Mouse (Mus musculus): ENCODE data around the gene Setd1a.
"Not testable (repeated sequence)": the region's sequence is repeated elsewhere in the genome, so short reads cannot be mapped to it uniquely, and the experiment has no call there.

Gene Setd1a

DNA sequence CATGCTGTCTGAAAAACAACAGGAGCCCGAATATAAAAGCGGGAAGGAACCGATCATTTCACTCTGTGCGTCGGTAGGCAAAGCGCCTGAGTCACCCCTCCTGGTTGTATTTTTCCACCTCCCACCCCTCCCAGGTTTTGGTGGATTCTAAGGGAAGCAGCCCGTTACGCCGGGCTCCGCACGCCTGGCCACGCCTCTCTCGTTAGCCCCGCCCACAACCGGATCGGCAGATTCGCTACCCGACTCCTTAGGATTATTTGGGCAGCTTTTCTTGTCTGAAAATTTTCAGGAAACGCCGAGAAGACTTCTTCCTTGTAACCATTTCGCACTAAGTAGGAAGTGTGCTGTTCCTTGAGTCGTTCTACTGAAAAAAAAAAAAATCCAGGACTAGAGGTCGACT, at the start of gene Setd1a:
Gene Setd1a (plus strand): TSS at position 245 of the 400 bp plus-strand sequence.
- DNase-seq (ENCODE audit: low spot score in 2 of 2) = peak; percentile 85 to 92

DNA sequence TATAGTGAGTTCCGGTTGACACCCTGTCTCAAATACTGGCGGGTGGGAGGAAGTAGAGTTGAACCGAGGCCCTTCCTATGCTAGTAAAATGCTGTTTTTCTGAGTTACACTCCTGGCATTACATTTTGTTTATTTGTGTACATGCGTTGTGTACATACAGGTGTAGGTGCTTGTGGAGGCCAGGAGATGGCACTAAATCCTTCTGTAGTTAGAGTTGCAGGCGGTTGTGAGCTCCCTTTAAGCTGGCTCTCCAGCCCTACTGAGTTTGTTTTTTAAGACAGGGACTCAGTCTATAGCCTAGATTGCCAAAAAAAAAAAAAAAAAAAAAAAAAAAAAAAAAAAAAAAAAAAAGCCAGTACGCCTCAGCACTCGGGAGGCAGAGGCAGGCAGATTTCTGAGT, 48.6 kb upstream of the Setd1a start:
- DNase-seq (ENCODE audit: low spot score in 2 of 2) = no peak

DNA sequence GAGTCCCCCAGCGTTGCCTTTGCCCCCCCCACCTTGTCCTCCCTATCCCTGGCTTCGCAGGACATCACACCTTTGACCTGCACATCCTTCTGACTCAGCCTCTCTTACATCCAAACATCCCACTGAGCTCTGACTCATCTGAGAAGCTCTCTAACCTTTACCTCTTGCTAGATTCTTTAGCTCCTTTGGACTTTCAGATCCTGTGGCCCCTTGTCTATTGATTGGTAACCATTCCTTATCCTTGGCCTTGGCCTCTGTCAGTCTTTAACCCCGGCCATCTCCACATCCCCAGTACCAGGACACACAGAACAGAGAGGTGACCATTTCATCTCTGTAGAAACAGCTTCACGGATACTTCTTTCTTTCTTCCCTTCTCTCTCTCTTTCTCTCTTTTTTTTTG, 46.3 kb upstream of the Setd1a start:
- no peak for DNase-seq (ENCODE audit: low spot score in 2 of 2)

DNA sequence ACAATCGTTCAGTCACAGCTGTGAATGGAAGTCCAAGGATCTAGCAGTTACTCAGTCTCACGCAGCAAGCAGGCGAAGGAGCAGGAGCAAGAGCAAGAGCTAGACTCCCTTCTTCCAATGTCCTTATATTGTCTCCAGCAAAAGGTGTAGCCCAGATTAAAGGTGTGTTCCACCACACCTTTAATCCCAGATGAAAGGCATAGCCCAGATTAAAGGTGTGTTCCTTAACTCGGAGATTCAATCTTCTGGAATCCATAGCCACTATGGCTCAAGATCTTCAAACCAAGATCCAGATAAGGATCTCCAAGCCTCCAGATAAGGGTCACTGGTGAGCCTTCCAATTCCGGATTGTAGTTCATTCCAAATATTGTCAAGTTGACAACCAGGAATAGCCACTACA, 44.4 kb upstream of the Setd1a start, which contains the start of gene Ctf2:
Gene Ctf2 (minus strand): TSS at position 101 of the 400 bp plus-strand sequence.
- DNase-seq (ENCODE audit: low spot score in 2 of 2) = not testable (repeated sequence)

DNA sequence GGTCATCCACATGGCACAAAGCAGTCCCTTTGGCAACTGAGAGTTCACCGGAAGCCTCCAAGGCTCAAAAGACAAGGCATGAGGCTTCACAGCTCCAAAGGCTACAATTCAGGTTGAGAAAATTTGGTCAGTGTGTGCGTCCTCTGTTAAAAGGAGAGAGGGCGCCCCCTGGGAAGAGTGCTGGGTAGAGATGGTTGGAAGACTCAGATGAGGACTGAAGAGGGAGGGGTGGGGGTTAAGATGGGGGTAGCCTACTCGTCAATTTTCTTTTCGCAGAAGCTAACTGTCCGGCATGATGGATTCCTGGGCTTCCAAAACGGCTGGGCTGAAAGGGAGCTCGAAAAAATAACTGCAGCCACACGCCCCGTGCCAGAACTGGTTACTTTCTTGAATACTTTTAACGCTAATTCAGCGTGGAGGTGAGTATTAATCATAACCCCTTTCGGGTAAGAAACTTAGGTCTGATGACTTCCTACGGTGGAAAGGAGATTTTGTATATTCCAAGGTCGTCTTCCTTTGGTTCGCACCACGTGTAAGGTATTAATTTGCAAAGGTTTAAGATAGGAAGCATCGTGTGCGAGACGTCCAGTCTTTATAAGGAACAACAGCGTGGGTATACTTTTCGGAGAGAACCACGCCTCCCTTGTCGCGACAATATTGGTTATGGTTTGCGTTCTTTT, 32.0 kb upstream of the Setd1a start, which contains the start of gene Fbxl19:
Gene Fbxl19 (plus strand): TSS at position 178 of the 680 bp plus-strand sequence.
- DNase-seq (ENCODE audit: low spot score in 2 of 2) = peak; percentile 68 to 80

DNA sequence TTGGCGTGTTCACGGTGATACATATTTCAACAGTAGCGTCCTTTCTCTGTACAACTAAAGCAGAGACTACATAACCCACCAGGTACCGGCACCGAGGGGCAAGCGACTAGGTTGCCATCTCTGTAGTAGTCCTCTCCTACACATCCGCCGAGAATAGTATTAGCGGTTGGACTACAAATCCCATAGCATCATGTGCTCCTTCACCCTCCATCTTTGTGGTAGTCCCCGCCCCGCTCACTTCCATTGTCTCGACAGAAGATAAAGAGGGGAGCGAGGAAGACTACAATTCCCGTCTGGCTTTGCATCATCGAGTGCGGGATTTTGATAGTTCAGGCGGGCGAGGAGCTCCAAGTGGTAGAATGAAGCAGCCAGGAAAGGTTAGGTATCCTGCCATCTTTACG, 31.2 kb upstream of the Setd1a start:
- DNase-seq (ENCODE audit: low spot score in 2 of 2) = peak; percentile 92 to 96

DNA sequence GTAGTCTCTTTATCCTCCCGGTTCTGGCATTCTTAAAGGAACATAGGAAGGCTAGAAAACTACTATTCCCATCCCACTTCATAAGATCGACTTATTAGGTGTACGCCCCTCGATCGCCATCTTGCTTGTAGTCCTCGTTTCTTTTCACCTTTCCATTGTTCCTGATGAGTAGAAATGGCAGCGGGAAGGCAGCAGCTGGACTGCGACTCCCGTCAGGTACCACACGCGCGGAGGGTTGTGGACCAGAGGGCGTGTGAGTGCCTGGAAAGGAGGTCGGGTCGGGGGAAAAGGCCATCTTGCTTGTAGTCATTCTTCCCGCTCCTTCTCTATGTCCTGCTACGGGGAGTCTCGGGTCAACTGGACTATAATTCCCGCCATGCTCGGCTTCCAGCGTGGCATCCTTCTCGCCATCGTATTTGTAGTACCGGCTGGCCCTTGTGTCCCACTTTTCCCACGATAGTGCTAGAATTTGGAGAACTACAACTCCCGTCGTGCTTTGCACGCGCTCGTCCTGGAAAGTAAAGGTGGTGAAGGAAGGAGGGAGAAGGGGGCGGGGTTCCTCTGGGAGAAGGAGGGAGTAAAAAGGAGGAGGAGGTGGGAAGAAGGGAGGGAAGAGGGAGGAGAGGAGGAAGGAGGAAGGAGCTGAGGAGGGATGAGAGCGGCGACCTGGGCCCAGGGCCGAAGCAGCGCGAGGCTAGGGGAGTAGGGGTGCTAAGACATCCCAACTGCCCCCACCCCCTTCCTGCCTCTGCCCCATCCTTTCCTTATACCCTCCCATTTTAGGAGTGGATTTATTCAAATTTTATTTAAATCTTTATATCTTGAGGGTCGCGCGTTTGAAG, 30.6 kb upstream of the Setd1a start:
- peak; percentile 97 to 99 for DNase-seq (ENCODE audit: low spot score in 2 of 2)

DNA sequence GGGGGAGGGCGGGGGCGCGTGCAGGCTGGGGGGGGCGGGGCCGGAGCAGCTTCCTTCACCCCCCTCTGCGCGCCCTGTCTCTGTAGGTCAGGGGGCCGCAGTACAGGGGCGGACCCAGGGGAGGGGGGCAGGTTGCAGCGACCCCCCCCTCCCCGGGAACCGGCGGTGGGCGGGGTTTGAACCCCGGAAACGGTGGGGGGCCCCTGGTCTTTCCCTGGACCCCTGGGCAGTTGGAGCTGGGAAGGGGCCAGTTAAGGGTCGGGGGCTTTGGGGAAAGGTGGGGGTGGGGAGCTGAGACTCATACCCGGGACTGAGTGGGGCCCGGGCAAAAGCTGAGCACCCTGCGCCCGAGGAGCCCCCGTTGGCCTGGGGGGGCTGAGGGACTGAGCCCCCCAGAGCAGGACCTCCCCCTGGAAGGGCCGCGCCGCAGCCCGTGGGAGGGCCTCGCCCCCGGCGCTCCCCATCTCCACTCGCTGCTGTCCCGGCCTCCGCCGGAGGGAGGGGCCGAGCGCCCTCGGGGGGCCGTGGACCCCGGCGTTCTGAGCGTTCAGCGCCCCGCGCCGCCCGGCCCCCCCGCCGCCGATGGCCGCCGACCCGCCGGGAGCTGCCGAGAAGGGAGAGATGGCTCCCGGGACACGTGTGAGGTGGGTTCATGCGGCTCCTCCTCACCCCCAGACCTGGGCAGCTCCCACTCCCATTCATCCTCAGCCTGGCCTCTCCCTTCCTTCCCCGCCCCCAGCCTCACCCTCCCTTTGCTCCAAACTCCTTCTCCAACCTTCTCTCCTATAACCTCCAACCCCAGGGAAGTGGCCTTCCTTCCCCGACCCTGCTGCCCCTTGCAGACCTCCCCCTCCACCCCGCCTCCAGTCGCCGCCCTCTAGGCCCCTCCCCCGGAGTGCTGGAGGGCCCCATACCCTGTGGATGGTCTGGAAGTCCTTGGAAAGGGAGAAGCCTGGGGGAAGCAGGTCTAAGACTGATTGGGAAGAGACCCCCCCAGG, 29.7 kb upstream of the Setd1a start:
- no peak for DNase-seq (ENCODE audit: low spot score in 2 of 2)

DNA sequence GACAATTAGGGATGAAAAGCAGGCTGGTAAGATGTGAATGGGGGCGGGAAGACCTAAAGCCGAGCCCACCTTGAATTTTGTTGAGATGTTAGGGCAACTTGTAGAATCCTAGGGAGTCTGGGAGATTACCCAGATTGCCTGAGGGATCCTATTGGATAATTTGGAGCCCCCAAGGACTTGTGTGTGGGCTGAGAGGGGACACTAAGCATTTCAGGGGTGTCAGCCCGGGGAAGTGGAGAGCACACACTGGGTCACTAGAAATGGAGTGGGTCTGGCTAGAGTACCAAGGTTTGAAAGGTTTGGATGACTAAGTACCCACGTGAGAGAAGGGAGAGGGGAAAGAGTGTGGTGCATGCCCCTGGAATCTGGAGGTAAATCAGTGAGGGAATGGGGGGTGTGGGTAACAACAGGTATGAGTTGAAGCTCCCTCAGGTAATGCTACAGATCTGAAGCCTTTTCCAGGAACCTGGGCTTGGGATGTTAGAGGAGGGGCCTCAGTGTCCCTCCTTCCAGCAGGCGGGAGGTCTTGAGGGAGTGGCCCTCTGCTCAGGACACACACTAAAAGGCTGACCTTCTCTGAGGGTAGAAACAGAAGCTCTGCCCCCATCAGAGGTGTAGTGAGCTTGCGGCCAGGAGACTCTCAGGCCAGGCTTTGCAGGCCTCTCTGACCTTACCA, 28.8 kb upstream of the Setd1a start:
- DNase-seq (ENCODE audit: low spot score in 2 of 2) = no peak

DNA sequence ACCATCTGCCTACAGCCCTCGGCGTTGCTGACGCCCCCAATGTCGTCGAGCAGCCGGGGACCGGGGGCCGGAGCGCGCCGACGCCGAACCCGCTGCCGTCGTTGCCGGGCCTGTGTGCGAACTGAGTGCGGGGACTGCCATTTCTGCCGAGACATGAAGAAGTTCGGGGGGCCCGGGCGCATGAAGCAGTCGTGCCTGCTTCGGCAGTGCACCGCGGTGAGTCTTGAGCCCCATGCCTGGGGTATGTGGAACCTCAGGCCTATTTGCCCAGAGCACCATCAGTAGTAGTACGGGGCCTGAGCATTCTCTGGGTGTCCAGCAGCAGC, 28.3 kb upstream of the Setd1a start:
- DNase-seq (ENCODE audit: low spot score in 2 of 2) = no peak

DNA sequence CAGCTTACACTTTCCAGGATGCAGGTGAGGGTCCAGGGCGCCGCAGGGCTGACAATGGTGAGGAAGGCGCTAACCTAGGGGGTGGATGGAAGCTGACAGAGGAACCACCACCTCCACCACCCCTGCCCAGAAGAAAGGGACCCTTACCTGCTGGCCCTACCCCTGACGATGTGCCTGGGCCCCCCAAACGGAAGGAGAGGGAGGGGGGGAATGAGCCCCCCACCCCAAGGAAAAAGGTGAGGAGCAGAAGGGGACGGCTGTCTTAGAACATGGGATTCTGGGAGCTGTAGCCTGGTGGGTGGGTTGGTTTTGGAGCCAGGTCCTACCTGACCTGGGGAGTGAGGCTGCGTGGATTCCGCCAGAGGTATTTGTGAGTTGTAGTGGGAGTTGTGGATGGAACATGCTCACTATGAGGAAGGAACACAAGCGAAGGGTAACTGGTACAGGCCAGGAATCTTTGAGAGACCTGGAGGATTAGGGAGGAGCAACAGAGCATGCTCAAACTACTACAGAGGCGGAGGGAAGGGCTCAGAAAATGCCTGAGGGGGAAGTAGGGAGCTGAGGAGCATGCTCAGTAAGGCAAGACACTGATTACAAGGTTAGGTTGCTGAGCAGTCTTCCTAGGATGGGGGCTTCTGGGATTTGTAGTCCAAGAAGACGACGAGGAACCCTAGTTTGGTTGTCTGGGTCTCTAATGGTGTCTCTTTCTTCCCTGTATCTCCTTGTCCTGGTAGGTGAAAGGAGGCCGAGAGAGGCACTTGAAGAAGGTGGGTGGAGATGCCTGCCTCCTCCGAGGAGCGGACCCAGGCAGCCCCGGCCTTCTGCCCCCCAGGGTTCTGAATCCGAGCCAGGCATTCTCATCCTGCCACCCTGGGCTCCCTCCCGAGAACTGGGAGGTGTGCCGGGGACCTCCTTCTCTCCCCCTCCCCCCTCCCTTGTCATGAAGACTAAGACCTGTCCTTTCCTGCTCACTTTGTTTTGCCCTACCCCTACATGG, 26.0 kb upstream of the Setd1a start:
- peak; percentile 57 to 73 for DNase-seq (ENCODE audit: low spot score in 2 of 2)

DNA sequence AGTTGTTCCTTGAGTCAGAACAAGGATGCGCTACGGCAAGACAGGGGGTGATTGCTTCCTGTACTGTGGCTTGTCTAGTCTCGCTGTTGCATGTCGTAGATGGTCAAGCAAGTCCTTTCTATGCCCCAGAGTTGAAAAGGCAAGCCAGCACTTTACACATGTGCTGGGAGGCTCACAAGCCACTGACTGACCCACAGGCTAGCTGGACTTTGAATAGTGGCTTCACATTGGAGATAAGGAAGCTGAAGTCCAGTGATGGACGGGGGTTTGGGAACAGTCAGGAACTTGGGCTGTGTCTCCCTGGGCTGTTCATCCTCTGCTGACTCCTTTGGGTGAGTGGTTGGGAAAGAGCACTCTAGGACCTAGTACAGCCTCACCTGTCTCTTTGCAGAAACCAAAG, 24.9 kb upstream of the Setd1a start:
- DNase-seq (ENCODE audit: low spot score in 2 of 2) = no peak

DNA sequence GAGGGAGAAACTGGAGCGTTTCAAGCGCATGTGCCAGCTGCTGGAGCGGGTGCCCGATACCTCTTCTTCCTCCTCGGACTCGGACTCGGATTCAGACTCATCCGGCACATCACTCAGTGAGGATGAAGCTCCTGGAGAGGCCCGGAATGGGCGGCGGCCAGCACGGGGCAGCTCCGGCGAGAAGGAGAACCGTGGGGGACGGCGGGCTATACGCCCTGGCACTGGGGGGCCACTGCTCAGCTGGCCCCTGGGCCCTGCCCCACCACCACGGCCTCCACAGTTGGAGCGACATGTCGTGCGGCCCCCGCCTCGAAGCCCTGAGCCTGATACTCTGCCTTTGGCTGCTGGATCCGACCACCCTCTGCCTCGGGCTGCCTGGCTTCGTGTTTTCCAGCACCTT, 24.4 kb upstream of the Setd1a start:
- no peak for DNase-seq (ENCODE audit: low spot score in 2 of 2)

DNA sequence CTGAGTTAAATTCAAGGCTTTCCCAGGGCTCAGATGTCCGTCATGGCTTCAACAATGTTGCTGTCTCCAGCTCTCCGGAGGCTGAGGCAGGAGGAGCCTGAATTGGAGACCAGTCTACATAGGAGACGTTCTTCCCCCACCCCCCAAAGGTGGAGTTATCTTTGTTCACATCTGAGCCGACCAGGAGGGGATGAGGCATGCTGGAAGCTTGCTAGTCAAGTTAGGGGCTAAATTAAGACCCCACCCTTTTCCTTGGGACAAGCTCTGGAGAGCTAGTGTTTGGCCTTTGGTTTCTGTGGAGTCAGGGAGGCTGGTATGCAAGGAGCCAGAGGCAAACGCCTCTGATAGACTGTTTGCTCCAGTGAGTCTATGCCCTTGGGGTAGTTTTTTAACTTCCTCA, 23.3 kb upstream of the Setd1a start:
- no peak for DNase-seq (ENCODE audit: low spot score in 2 of 2)

DNA sequence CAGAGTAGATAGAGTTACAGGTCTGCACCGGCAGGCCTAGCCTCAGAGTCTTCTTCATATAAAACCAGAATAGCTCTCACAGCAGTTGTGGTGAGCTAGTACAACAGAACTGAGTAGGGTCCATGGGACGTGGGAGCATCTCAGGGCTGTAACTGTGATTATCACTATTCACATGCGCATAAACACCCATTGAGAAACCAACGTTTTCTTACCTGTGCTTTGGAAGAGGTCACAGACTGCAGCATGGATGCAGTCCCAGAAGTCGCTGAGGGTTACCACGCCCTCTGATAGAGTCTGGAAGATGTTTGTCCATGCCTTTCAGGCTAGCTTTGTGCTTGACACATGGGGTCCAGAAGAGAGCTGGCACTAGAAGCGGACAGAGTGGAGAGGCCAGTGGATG, 22.7 kb upstream of the Setd1a start:
- no peak for DNase-seq (ENCODE audit: low spot score in 2 of 2)

DNA sequence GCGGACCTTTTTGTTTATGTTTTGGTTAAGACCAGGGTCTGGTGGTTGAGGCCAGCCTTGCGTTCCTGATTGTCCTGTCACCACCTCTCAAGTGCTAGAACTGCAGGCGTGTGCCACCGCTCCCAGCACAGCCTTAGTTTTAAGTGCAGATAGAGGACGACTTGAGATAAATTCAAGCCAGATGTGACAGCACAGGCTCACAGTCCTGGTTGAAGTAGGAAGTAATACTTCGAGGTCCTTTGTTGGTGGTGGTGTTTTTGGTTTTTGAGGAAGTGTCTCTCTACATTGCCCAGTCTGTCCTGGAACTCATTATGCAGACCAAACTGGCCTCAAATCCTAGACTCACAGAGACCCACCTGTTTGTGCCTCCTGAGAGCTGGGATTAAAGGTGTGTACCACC, 16.8 kb upstream of the Setd1a start:
- no peak for DNase-seq (ENCODE audit: low spot score in 2 of 2)

DNA sequence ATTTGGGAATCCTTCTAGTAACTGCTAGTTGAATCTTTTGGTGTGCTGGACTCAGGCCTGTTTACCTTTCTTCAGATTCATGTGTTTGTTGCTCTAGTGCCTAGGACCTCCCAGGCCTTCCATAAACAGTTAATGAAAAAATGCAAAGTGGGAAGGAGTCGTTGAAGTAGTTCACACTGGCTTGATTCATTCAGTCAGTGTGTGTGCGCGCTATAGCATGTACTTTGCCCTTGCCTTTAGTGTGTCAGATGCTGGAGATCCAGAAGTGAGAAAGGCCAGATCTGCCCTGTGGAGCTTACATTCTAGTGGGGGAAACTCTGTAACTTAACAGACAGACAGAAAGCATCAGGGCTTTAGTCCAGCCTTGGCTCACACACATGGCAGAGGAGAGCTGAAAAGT, 16.0 kb upstream of the Setd1a start:
- DNase-seq (ENCODE audit: low spot score in 2 of 2) = no peak

DNA sequence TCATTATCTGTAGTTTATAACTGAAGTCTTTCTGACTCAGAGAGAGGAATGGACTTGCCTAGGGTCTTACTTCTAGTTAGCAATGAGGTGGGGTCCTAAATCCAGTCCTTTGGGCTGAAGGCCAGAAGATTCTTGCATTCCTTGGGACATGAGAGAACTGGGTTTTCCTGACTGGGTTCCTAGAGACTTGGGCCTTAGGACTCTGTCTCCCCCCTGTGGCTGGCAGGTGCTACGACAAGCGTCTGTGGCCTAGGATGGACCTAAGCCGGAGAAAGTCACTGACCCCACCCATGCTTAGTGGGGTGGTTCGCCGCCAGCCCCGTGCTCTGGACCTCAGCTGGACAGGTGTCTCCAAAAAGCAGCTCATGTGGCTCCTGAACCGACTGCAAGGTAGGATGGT, 15.4 kb upstream of the Setd1a start:
- peak in 1 of 2 experiments; percentile 61 for DNase-seq (ENCODE audit: low spot score in 2 of 2)

DNA sequence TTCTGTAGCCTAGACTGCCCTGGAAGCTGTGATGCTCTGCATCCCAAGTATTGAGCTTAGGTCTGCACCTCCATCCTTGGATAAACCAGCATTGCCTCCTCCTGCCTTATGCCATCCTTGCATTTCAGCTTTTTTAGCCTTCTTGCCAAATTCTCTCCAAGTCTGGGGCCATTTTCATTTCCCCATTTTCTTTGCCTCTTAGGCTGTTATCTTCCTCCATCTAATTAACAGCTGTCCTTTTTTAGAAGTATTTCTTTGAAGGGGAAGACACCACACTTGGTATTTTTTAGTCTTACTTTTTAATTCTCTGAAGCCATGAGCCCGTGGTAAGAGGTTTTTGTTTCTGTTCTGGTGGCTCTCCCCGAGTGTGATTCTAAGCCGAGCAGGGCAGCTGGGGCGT, 12.8 kb upstream of the Setd1a start:
- DNase-seq (ENCODE audit: low spot score in 2 of 2) = no peak

DNA sequence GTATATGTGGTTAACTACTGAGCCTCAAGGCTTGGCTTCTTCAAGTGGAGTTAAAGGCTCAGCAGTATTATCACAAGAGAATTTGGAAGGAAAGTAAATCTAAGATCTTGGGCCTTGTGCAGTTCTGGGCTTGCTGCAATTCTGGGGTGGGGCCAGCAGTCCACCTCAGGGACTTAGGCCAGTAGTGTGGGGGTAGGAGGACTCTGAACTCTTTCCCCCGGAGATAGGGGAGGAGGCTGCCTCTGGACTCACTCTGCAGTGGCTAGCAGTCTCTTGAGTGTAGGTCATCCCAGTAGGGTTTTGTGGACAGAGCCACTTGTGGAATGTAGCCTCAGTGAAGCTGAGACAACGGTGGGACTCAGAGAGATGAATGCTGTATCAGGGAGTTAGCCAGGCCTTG, 10.7 kb upstream of the Setd1a start:
- no peak for DNase-seq (ENCODE audit: low spot score in 2 of 2)
